Mouse (Mus musculus) inflammation-experienced regulatory T-cells, adult 6 months (primary cell): ENCODE results near the gene Nol7. TPM values are rescaled to one million over a fixed set of nuclear protein-coding genes. Genes with fewer than 3 reads are reported as not detected.

Experiments
- ATAC-seq: one replicate; pipeline ENCODE4 v1.8.0; 2017
- polyA plus RNA-seq, 3 experiments: library from polyadenylated mRNA; unstranded; fragments of 100-300 nt; shearing (Covaris generic); gene quantifications; one replicate each; pipeline ENCODE4 v1.2.1; 2017

The Nol7 gene
- polyA plus RNA-seq, 3 experiments from 2014 or later: 161 to 171 (median 171) TPM

DNA sequence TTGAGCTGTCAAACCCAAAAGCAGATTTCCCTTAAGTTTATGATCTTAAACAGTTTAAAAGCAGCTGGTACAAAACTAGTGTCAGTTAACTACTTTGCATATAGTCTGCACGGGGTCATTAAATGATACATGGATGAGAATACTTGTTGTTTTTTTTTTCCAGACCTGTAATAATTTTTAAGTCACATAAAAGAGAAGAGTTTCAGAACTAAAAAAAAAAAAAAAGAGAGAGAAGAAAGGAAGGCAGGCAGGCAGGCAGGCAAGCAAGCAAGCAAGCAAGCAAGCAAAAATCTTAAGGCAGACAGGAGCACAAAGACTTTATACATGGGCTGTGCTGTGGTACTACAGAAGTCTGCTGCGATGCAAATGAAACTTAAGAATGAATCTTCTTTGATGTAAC, 35.2 kb downstream of the Nol7 start:
- ATAC-seq: no peak

DNA sequence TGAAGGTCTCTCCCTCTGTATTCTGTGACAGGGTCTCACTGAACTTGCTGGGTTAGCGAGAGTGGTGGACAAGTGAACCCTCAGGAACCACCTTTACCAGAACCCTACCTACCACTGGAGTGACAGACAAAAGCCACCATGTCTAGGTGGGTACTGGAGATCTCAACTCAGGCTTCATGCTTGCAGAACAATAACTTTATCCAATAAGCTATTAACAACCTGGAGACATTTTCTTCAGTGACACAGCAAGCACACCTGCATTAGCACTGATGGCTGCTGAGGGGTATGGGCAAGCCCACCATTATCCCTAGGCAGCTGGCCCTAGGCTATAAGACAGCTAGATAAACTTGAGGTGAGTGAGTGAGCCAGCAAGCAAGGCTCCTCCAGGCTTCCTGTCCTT, 42.2 kb downstream of the Nol7 start:
- no peak for ATAC-seq

DNA sequence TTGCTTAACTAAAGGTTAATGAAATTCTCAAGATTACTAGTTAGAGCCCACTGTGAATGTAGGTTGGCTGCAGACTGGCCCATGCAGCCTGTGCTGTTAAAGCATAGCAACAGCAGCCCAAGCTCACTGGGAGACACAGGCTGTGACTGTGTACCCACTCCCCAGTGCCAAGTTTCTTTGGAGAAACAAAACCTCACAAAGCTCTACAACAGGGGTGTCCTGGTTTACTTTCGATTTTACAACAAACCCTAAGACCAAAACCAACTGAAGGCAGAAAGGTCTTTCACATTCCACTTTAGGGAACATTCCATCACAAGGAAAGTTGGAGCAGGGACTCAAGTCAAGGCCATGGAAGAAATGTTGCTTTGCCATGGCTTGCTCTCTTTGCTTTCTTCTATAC, 44.4 kb downstream of the Nol7 start:
- no peak for ATAC-seq

DNA sequence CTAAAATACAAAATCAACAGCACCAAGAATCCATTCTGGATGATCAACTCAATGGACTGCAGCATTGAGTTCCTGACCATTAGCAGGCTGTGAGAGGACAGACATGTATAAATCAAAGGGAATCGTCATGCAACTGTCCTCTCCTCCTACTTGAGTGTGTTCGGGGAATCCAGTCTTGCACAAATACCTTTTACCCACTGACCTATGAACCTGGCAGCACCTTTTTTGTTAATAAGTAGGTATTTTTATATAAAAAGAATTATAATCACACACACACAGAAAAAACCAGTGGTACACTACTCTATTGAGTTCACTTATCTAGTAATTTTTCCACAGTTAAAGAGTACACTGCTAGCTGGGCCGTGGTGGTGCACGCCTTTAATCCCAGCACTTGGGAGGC, 45.5 kb downstream of the Nol7 start:
- ATAC-seq: no peak

DNA sequence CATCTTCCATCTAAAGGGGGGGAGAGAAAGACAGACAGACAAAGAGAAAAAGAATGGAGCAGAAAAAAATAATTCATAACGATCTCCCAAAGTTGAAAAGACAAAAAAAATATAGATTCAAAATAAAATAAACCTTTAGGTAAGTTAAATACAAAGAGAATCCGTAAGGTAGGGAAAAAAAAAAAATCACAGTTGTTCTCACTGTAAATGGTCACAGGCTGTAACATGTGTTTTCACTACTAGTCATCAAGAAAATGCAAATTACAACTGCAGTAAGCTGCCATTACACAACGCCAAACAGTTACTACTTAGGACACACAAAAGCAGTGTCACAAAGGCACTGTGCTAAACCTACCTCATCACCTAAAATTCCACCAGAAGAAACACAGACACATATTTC, 46.5 kb downstream of the Nol7 start:
- no peak for ATAC-seq

DNA sequence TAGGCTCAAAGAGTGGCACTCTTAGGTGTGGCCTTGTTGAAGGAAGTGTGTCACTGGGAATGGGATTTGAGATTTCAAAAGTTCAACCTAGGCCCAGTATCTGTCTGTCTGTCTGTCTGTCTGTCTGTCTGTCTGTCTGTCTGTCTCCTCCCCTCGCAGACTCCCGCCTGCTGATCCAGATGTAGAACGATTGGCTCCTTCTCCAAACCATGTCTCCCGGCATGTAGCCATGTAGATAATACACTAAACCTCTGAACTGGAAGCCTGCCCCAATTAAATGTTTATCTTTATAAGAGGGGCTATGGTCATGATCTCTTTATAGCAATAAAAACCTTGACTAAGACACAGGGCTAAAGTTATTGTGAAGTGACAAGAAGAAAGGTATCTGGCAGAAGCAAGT, 47.6 kb downstream of the Nol7 start:
- no peak for ATAC-seq

DNA sequence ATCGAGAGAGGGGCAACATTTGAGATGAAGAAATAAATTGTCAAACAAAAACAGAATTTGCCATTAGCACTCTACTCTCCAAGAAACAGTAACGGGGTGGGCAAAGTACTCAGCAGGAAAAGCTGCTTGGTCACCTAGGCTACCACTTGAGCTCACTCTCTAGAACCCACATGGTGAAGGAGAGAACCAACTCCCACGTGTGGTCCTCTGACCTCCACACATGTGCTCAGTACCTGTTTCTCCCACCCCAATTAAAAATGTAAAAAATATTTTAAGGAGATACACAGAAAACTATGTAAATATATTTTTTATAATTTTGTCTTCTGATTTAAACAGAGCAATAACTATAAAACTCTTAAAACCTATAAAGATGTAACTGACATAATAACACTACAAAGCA, 49.5 kb downstream of the Nol7 start:
- no peak for ATAC-seq

DNA sequence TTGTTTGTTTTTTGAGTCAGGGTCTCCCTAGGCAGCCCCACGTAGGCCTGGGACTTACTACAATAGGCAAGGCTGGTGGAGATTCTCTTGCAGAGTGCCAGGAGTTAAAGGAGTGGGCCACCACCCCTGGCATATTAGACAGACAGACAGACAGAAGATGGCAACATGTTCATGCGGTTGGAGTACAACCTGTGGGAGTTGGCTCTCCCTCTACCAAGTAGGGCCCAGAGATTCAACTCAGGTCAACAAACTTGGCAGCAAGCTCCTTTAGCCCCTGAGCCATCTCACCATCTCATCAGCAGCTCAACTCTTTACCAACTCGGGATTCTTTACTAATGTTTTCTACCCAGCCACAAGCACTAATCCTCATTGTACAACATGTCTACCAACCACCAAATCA, 52.5 kb downstream of the Nol7 start:
- no peak for ATAC-seq

DNA sequence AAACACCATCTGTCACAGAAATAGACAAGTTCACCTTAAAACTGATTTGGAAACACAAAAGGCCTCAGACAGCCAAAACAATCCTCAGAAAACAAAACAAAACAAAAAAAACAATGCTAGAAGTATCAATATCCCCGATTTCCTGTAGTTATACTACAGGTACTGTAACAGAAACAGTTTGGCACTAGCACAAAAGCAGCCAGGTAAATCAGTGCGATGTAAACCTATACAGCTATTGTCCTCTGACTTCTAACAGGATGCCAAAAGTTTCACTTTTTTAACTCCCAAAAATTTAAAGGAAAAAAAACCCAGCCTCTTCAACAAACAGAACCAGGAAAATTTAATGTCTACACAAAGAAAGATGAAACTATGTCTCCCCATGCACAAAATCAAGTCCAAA, 54.0 kb downstream of the Nol7 start:
- no peak for ATAC-seq

DNA sequence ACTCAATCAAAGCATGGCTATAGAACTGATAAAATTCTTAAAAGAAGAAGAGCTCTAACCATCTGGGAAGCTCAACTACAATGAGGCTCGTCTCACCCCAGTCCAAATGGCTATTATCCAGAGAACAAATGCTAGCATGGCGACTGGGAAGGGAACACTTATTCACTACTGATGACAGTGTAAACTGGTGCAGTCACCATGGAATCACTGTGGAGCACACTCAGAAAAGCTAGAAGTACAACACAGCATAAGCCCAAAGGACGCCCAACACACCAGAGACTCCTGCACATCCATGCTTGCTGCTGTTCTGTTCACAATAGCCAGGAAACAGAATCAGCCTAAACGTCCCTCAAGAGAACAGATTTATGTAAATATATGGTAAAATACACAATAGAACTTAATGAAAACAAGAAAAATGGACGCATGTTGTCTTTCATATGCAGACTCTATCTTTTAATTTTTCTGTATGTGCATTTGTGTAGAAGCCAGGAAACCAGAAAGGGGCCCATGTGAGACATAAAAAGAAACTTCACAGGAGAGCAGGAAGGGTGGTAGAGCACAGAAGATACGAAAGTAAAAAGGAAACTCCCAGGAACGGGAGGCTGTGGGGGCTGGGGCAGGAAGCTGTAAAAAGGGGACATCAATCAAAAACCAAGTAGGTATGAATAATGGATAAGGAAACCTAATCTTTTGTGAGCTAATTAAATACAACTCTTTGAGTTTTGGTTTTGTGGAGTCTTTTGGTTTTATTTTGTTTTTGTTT, 54.8 kb downstream of the Nol7 start:
- peak; percentile 95 for ATAC-seq

DNA sequence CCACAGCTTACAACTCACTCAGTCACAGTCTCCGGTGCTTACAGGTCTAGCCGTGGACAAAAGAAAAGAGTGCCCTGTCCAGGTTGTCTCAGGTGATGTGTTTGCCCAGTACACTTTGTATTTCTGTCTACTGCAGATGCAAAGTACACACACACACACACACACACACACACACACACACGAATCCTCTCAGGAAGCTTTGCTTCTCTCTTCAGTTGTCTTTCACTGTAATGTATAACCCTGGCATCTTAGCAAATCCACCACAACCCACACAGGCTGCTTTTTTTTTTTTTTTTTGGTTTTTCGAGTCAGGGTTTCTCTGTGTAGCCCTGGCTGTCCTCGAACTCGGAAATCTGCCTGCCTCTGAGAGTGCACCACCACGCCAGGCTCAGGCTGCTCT, 56.2 kb downstream of the Nol7 start:
- ATAC-seq: no peak

Other genes with a start within 250 kb of the Nol7 start
- 10 to 100 TPM; 16.1 to 16.8 (median 16.8) TPM for gene Tbc1d7, start 226.9 kb upstream of the Nol7 start, polyA plus RNA-seq
- gene Gfod1, start 94.2 kb upstream of the Nol7 start, polyA plus RNA-seq: 1 to 10 TPM; 3.6 to 4.8 (median 4.6) TPM
- 10 to 100 TPM; 17.2 to 49.5 (median 35.4) TPM for gene Sirt5, start 32.9 kb upstream of the Nol7 start, polyA plus RNA-seq
- 10 to 100 TPM; 25.0 to 34.8 (median 34.3) TPM for gene Ranbp9, start 82.9 kb downstream of the Nol7 start, polyA plus RNA-seq
- 10 to 100 TPM in 2 of 3 experiments, 1 to 10 TPM in 1; 7.1 to 19.0 (median 17.0) TPM for gene Mcur1, start 161.8 kb downstream of the Nol7 start, polyA plus RNA-seq
- not detected for gene Rnf182, start 217.3 kb downstream of the Nol7 start, polyA plus RNA-seq